Mouse (Mus musculus) frontal cortex, postnatal 25 days (tissue): ENCODE results near the gene Susd5.
"Not testable (repeated sequence)": the region's sequence is repeated elsewhere in the genome, so short reads cannot be mapped to it uniquely, and the experiment has no call there.

Experiments
- DNase-seq, 2 experiments: peaks; one replicate each; pipeline ENCODE4 v3.0.0; 2022; ENCODE audit warnings: low spot score in 2 of 2

Susd5 gene

GRCm38 (mm10) chr9:114069372-114069771, 12.4 kb downstream of the Susd5 start:
- DNase-seq: no peak

DNA sequence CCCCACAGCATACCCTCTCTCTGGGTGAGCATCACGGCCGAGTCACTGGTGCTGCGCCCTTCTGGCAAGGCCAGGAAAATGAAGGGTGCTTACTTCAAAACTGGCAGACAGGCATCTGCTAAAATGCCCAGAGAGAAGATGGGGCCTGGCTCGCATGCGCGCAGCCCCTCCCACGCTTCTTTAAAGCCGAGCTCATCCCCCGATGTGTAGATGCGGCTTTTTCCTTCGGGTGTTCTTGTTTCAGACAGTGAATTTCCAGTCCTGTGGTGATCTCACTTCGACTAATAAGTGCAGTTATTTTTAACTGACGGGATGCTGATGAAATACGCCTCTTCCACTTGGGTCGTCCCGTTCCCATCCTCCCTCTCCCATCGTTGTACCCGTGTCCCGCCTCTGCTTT, 16.7 kb downstream of the Susd5 start:
- DNase-seq: peak in 1 of 2 experiments; percentile 12

- DNase-seq: no peak
These were observed 29.5 kb downstream of the Susd5 start for GRCm38 (mm10) chr9:114086422-114086821.

GRCm38 (mm10) chr9:114087106-114087815, 30.3 kb downstream of the Susd5 start:
- DNase-seq: no peak

DNA sequence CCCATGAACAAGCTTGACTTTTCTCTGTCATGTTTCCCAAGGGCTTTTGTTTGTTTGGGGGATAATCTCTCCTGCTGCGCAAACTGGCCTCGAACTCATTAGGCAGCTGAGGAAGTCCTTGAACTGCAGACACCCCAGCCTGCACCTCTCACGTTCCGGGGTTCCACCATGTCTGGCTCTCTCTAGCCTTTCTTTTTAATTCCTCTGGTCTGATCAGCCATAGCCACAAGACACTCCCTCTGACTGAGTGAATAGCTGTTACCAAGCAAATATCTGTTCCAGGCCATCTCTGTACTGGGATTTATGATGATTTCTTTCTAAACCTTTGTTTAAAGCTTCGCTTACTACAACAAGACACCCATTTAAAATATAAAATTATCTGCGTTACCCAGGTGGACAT, 31.9 kb downstream of the Susd5 start:
- not testable (repeated sequence) for DNase-seq

DNA sequence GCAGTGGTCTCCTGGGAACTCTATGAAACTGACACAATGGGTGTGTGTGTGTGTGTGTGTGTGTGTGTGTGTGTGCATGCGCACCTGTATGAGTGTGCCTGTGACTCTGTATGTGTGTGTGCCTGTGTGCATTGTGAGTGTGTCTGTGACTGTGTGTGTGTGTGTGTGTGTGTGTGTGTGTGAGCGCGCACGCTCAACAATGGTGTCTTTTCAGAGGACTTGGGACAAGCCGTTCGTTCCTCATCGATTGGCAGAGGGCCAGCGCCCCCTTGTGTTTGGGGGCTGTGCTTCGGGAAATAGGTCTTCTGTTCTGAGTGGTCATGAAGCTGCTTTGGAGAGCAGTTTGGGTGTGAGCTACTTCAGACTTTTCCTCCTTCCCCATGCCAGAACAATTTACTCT, 35.2 kb downstream of the Susd5 start:
- not testable (repeated sequence) for DNase-seq

GRCm38 (mm10) chr9:114094854-114095253, 37.9 kb downstream of the Susd5 start:
- no peak for DNase-seq

DNA sequence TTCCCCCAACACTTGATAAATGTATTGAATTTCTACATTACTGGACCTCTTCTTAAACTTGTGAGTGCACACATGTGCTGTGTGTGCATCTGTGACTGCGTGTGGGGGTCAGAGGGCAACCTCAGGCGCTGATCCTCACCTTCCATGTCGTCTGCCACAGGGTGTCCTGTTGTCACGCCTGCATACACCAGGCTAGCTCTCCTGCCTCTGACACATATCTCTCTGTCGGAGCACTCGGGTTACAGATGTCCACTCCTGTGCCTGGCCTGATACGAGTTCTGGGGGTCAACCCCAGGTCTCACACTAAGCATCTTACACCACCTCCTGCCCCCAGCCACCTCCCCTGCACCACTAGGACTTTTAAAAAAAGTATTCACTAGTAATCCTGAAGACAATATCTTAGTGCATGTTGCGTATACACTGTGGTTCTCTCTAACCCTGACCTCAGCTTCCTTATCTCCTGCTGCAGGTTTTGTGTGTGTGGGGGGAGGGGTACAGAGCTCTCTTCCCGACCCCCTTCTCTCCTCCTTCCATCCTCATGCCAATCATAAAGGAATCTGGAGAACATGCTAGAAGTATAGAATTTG, 41.9 kb downstream of the Susd5 start:
- DNase-seq: no peak

DNA sequence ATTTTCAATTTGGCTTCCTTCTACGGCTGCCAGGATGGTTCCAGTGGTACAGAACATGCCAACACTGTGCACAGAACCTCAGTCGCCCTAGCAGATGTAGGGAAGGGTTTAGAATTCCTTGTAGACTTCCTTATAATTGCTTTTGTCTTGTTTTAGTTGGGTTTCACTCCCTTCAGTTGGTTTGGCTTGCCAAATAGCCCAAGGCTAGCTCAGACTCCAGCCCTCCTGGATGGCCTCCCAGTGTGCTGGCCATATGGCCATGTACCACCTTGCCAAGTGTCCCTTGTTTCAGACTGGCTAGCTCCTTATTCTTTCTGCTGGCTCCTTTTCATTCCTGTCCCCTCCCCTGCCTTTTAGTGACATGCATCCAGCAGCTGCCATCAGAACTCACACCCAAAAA, 53.3 kb downstream of the Susd5 start:
- DNase-seq: no peak

GRCm38 (mm10) chr9:114111161-114111560, 54.2 kb downstream of the Susd5 start:
- DNase-seq: no peak

DNA sequence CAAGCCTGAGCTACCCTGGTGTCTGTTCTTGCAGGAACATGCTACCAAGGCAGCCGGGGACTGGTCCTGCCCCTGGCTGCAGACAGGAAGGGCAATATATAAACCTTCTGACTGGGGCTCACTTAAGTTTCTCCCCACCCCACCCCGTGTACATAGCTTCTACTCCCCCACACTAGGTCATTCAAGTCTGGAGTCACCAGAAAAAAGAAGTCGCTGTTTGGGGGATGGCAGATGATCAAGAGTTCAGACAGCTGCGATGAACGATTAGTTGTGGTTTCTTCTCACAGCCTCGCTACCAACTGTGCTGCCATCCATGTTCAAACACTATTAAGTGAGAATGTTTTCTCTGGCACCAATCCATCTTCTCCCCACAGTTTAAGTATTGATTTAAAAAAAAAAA, 55.3 kb downstream of the Susd5 start:
- no peak for DNase-seq

GRCm38 (mm10) chr9:114113911-114114623, 57.1 kb downstream of the Susd5 start:
- no peak for DNase-seq

DNA sequence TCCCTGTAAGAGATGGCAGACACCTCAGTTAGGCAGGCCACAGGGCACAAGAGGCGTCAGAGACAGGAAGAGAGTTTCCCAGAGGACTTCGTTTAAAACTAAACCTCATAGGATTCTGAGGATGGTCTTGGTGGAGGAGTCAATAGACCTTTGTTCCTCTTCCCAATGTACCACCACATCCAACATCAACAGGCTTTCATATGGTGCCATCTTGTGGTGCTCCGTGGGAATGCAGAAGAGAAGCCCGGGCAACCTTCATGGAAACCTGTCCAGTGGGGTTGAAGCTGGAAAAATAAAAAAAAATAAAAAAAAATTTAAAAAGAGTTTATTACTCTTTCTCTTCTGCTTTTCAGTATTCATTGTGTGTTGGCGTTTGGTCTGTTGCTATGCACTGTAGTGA, 59.7 kb downstream of the Susd5 start:
- peak; percentile 81 for DNase-seq

GRCm38 (mm10) chr9:114122862-114123261, 65.9 kb downstream of the Susd5 start:
- not testable (repeated sequence) for DNase-seq

DNA sequence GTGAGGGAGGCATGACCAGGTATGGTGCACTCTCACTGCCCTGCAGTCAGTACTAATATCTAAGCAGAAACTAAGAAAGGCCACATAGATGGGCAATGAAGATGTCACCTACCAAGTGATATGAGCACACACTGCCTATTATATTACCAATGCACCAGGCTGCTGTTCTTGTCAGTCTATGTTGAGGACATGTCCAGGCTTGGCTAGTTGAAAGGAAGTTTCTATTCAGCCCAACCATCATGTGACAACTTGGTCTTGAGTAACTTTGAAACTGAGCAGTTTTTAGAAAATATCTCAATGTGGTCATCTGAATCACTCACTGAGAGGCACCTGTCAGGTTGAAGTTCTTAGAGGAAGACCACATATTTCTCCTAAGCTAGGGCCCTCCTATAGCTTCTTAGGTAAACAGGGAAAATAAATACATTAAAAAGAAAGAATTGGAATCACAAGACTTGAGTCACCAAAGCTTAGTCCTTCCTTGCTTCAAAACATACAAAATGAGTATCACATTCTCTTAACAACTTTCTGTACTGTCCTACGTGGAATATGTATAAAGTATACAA, 72.4 kb downstream of the Susd5 start:
- not testable (repeated sequence) for DNase-seq
